Mouse (Mus musculus): ENCODE measurements around the gene Hsd3b1.

GRCm38 (mm10) chr3:98868219-98868618 is 8.6 kb upstream of the Hsd3b1 start:
- no peak for TF ChIP-seq POLR2A (IDR thresholded peaks at IDR 0.05; ENCODE audit: control insufficient read depth in 1 of 2, insufficient read depth in 1 of 2, low read depth in 1 of 2, low read length in 2 of 2, poor library complexity in 1 of 2)
- TF ChIP-seq MYC (IDR thresholded peaks at IDR 0.05; ENCODE audit: low read depth, low read length): no peak
- TF ChIP-seq EP300 (IDR thresholded peaks at IDR 0.05; ENCODE audit: low read depth in 1 of 2, low read length in 2 of 2): no peak
